Mouse (Mus musculus) urinary bladder, postnatal 10 days (tissue): ENCODE measurements around the gene Ppm1l.
"Not testable (repeated sequence)": the region's sequence is repeated elsewhere in the genome, so short reads cannot be mapped to it uniquely, and the experiment has no call there.

Experiments
- DNase-seq: peaks from one replicate; pipeline ENCODE4 v3.0.0; 2022; ENCODE audit warnings: low spot score

Gene Ppm1l

GRCm38 (mm10) chr3:69543730-69544129, 227.1 kb downstream of the Ppm1l start:
- no peak for DNase-seq

GRCm38 (mm10) chr3:69545017-69545416, 228.4 kb downstream of the Ppm1l start:
- DNase-seq = no peak

- DNase-seq = no peak
Observed at GRCm38 (mm10) chr3:69548704-69549455, 232.2 kb downstream of the Ppm1l start.

- no peak for DNase-seq
Observed at GRCm38 (mm10) chr3:69549602-69550001, 232.9 kb downstream of the Ppm1l start.

- DNase-seq = no peak
Observed at GRCm38 (mm10) chr3:69555511-69555910, 238.8 kb downstream of the Ppm1l start.

- DNase-seq = no peak
Observed at GRCm38 (mm10) chr3:69556092-69556778, 239.6 kb downstream of the Ppm1l start.

- no peak for DNase-seq
Observed at GRCm38 (mm10) chr3:69559316-69559974, 242.8 kb downstream of the Ppm1l start.

GRCm38 (mm10) chr3:69559975-69560330, 243.3 kb downstream of the Ppm1l start:
- no peak for DNase-seq

- DNase-seq = no peak
Observed at GRCm38 (mm10) chr3:69561686-69562085, 245.0 kb downstream of the Ppm1l start.

- DNase-seq = no peak
Observed at GRCm38 (mm10) chr3:69563406-69563805, 246.7 kb downstream of the Ppm1l start.

- not testable (repeated sequence) for DNase-seq
Observed at GRCm38 (mm10) chr3:69565586-69565985, 248.9 kb downstream of the Ppm1l start.

- no peak for DNase-seq
Observed at GRCm38 (mm10) chr3:69572561-69572960, 255.9 kb downstream of the Ppm1l start.

- no peak for DNase-seq
Observed at GRCm38 (mm10) chr3:69575577-69575976, 258.9 kb downstream of the Ppm1l start.

GRCm38 (mm10) chr3:69576715-69577114, 260.1 kb downstream of the Ppm1l start:
- DNase-seq = no peak

GRCm38 (mm10) chr3:69578791-69579190, 262.1 kb downstream of the Ppm1l start:
- no peak for DNase-seq

- no peak for DNase-seq
Observed at GRCm38 (mm10) chr3:69583798-69584197, 267.1 kb downstream of the Ppm1l start.

- DNase-seq = no peak
Observed at GRCm38 (mm10) chr3:69588101-69588760, 271.6 kb downstream of the Ppm1l start.

- DNase-seq = no peak
Observed at GRCm38 (mm10) chr3:69593426-69593825, 276.8 kb downstream of the Ppm1l start.

- DNase-seq = no peak
Observed at GRCm38 (mm10) chr3:69594071-69594470, 277.4 kb downstream of the Ppm1l start.

- DNase-seq = no peak
Observed at GRCm38 (mm10) chr3:69596116-69596515, 279.5 kb downstream of the Ppm1l start.

GRCm38 (mm10) chr3:69597211-69597610, 280.6 kb downstream of the Ppm1l start:
- DNase-seq = no peak

GRCm38 (mm10) chr3:69597816-69598215, 281.2 kb downstream of the Ppm1l start:
- no peak for DNase-seq
